Mouse (Mus musculus) adrenal gland, adult (tissue): ENCODE results near the gene Bend6.

Source experiments
- DNase-seq, 2 experiments: peaks; one replicate each; pipeline ENCODE4 v3.0.0; 2022 to 2023; ENCODE audit warnings: low spot score in 1 of 2; ENCODE audit not compliant: inconsistent age in 2 of 2

The Bend6 gene

GRCm38 (mm10) chr1:33907421-33908190 is at the start of gene Bend6:
TSS of gene Bend6 (minus strand) at chr1:33907816.
- DNase-seq, result peak; percentile 75 to 84

- no peak for DNase-seq
Observed at GRCm38 (mm10) chr1:33955626-33956025, 48.0 kb upstream of the Bend6 start.

GRCm38 (mm10) chr1:33948511-33948910 is 40.9 kb upstream of the Bend6 start:
- DNase-seq, result no peak

- DNase-seq, result no peak
Observed at GRCm38 (mm10) chr1:33947838-33948237, 40.2 kb upstream of the Bend6 start.

- DNase-seq, result peak in 1 of 2 experiments; percentile 19
Observed at GRCm38 (mm10) chr1:33946601-33947395, 39.2 kb upstream of the Bend6 start.

- no peak for DNase-seq
Observed at GRCm38 (mm10) chr1:33945756-33946155, 38.1 kb upstream of the Bend6 start.

GRCm38 (mm10) chr1:33944977-33945750 is 37.5 kb upstream of the Bend6 start:
- peak; percentile 31 to 64 for DNase-seq

GRCm38 (mm10) chr1:33943943-33944342 is 36.3 kb upstream of the Bend6 start:
- no peak for DNase-seq

GRCm38 (mm10) chr1:33942638-33943037 is 35.0 kb upstream of the Bend6 start:
- DNase-seq, result no peak

- no peak for DNase-seq
Observed at GRCm38 (mm10) chr1:33940364-33940928, 32.8 kb upstream of the Bend6 start.

GRCm38 (mm10) chr1:33939828-33940227 is 32.2 kb upstream of the Bend6 start:
- no peak for DNase-seq

GRCm38 (mm10) chr1:33935946-33936345 is 28.3 kb upstream of the Bend6 start:
- no peak for DNase-seq

GRCm38 (mm10) chr1:33932845-33933499 is 25.4 kb upstream of the Bend6 start:
- no peak for DNase-seq

- DNase-seq, result no peak
Observed at GRCm38 (mm10) chr1:33932196-33932595, 24.6 kb upstream of the Bend6 start.

GRCm38 (mm10) chr1:33931791-33932190 is 24.2 kb upstream of the Bend6 start:
- no peak for DNase-seq

- no peak for DNase-seq
Observed at GRCm38 (mm10) chr1:33927466-33927865, 19.9 kb upstream of the Bend6 start.

GRCm38 (mm10) chr1:33925283-33925682 is 17.7 kb upstream of the Bend6 start:
- DNase-seq, result no peak

- no peak for DNase-seq
Observed at GRCm38 (mm10) chr1:33922975-33923374, 15.4 kb upstream of the Bend6 start.

- no peak for DNase-seq
Observed at GRCm38 (mm10) chr1:33916554-33916953, 8.9 kb upstream of the Bend6 start.

- no peak for DNase-seq
Observed at GRCm38 (mm10) chr1:33911589-33911988, 4.0 kb upstream of the Bend6 start.
